Mouse (Mus musculus) Patski (cell line): ENCODE results near the gene Lst1. TPM values are rescaled to one million over a fixed set of nuclear protein-coding genes. Genes with fewer than 3 reads are reported as not detected.

Experiments
- ATAC-seq: fragments of 100-300 bp; one replicate; pipeline ENCODE4 v1.8.0; 2021
- CTCF ChIA-PET: fragments of 350-600 bp; sonication (Branson Sonifier 250); formaldehyde crosslinking; loops from one replicate; lab custom pipeline; 2022; ENCODE audit warnings: inconsistent platforms; lab: Charles Lee
- POLR2A ChIA-PET: fragments of 350-600 bp; sonication (Branson Sonifier 250); formaldehyde crosslinking; loops from one replicate; lab custom pipeline; 2022; ENCODE audit warnings: antibody characterized with exemption, inconsistent platforms; lab: Charles Lee
- DNase-seq: peaks from one replicate; pipeline ENCODE4 v3.0.0-alpha.2; 2011; ENCODE audit warnings: low read depth, low spot score
- H3K27me3 ChIP-seq: fragments of 371-371 bp; one replicate; pipeline ENCODE4 v1.5.1; 2021
- CTCF ChIP-seq: fragments of 100-300 bp; IDR thresholded peaks from one replicate; pipeline ENCODE4 v1.5.1; 2021
- in situ Hi-C: fragments of 300-500 bp; cut with MboI; formaldehyde crosslinking; loops from 3 replicates; pipeline ENCODE4 v1.11.1; 2018; ENCODE audit warnings: low pct_unique_long_range_greater_than_20kb, mixed read lengths
- polyA plus RNA-seq: library from polyadenylated mRNA; unstranded; gene quantifications from one replicate; pipeline ENCODE4 v1.2.3, GENCODE M21; 2021

Gene Lst1
- polyA plus RNA-seq, 1 experiment from 2014 or later = not detected

DNA sequence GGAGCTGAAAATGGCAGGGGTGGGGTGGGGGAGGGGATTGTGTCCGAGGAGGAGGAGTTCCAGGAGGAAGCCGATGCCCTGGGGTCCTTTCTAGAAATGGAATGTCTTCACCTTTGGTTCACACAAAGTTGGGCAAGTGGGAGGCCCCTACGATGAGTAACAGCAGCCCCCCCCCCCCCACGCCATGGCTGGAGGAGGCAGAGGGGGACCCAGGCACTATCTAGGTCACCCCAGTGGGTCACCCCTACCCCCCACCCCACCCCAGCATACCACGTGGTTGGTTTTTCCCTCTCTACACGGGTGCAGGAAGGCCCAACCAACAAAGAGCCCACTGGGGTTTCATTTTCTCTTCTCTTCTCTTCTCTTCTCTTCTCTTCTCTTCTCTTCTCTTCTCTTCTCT is 8.9 kb upstream of the Lst1 start:
- in situ Hi-C loops = no loop called here
- H3K27me3 ChIP-seq = no peaks in the 10 kb centered on the region
- ChIA-PET CTCF (no interaction called here), POLR2A (interaction anchor here (0.6 kb wide), 1 partner anchor 33 kb away, joined by 3 read pairs; no protein-coding TSS in a partner anchor)
- DNase-seq (no peak), ATAC-seq (no peak)
- TF ChIP-seq CTCF = no peak

DNA sequence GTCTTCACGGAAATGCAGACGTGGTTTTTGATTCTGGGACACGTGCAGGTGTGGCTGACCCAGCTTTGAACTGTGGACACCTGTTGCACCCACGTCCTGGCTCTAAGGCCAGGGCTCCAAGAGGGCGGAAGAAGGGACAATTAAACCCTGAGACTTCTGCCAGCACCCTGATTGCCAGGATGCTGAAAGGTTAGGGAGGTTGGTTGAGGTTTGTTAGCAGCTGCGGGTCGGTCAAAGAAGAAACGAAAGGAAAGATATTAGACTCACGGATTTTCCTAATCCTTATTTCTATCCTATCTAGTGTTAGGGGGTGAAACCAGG is 8.0 kb upstream of the Lst1 start:
- ChIA-PET CTCF (interaction anchor here (1.1 kb wide), 1 partner anchor 35 kb away, joined by 3 read pairs; no protein-coding TSS in a partner anchor), POLR2A (no interaction called here)
- in situ Hi-C loops = no loop called here
- no peaks in the 10 kb centered on the region for H3K27me3 ChIP-seq
- TF ChIP-seq CTCF = no peak
- DNase-seq = no peak
- ATAC-seq = no peak

GRCm38 (mm10) chr17:35195631-35196320 is 7.5 kb upstream of the Lst1 start:
- peak; percentile 100 for TF ChIP-seq CTCF
- DNase-seq = peak; percentile 13
- ChIA-PET CTCF (interaction anchor here (0.7 to 1.1 kb wide), 2 partner anchors 11 to 36 kb away, joined by 3 read pairs; no protein-coding TSS in a partner anchor), POLR2A (no interaction called here)
- H3K27me3 ChIP-seq = no peaks in the 10 kb centered on the region
- peak; percentile 27 for ATAC-seq
- in situ Hi-C loops = no loop called here

DNA sequence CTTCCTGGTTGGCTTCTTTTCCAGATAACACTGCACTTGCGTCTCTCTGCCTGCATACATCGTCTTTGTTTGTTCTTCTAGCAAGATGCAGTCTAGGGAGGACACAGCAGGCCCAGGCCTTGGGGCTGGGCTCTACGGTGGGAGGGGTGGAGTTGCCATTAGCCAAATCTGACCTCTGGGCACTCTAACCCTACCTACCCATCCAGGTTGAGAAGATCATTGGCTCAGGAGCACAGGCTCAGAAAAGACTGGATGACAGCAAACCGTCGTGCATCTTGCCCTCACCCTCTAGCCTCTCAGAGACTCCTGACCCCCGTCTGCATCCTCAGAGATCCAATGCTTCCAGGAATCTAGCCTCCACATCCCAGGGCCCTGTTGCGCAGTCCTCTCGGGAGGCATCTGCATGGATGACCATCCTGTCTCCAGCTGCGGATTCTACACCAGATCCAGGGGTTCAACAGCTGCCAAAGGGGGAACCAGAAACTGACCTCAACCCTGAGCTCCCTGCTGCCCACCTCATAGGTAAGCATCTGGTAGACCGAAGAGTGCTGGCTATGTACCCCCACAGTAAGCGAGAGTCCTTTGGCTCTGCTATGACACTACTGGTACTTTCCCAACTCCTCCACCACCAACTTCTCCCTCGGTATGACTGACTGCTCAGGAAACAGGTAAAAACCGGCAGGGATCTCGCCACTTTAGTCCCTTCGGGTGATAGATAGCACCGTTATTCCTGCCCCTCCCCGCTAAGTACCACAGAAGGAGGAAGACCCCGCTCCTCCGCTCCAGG is 6.8 kb upstream of the Lst1 start:
- no peak for ATAC-seq
- DNase-seq = no peak
- POLR2A ChIA-PET = no interaction called here

GRCm38 (mm10) chr17:35193881-35194843 is 5.9 kb upstream of the Lst1 start, which contains the start of gene Ltb:
Ltb (plus strand) TSS chr17:35194439.
- no peak for DNase-seq
- no peak for TF ChIP-seq CTCF
- CTCF ChIA-PET = interaction anchor here (0.8 to 1.2 kb wide), 3 partner anchors 15 to 28 kb away, joined by 3 read pairs; no protein-coding TSS in a partner anchor
- in situ Hi-C loops = no loop called here
- H3K27me3 ChIP-seq = no peaks in the 10 kb centered on the region
- ATAC-seq = no peak
- POLR2A ChIA-PET = no interaction called here

More for the DNA sequence above, 6.8 kb upstream of the Lst1 start:
- no peaks in the 10 kb centered on the region for H3K27me3 ChIP-seq
- CTCF ChIA-PET = interaction anchor here (0.7 to 1.1 kb wide), 3 partner anchors 10 to 37 kb away, joined by 3 read pairs; no protein-coding TSS in a partner anchor
- in situ Hi-C loops = no loop called here
- no peak for TF ChIP-seq CTCF

- no peak for TF ChIP-seq CTCF
- ChIA-PET POLR2A (no interaction called here), CTCF (interaction anchor here (0.9 kb wide), 1 partner anchor 14 kb away, joined by 3 read pairs; no protein-coding TSS in a partner anchor)
- no peak for DNase-seq
- H3K27me3 ChIP-seq = no peaks in the 10 kb centered on the region
- in situ Hi-C loops = no loop called here
- no peak for ATAC-seq
These were observed 4.7 kb upstream of the Lst1 start for GRCm38 (mm10) chr17:35192924-35193323.

DNA sequence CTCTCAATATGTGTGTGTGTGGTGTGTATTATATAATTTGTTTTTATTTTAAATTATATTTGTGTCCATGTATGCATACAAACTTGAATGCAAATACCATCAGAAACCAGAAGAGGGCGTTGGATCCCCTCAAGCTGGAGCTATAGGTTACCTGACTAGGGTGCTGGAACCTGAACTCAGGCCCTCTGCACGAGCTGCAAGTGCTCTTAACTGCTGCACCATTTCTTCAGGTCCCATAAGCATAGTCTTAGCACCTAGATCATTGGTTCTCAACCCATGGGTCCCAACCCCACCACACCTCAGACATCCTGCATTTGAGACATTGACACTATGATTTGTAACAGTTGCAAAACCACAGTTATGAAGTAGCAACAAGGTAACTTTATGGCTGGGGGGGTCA is 3.5 kb upstream of the Lst1 start:
- CTCF ChIA-PET = no interaction called here
- POLR2A ChIA-PET = interaction anchor here (0.7 kb wide), 1 partner anchor 16 kb away, joined by 4 read pairs; the partner anchor contains the start of gene Aif1
- in situ Hi-C loops = no loop called here
- ATAC-seq (no peak), DNase-seq (no peak)
- TF ChIP-seq CTCF = no peak
- H3K27me3 ChIP-seq = no peaks in the 10 kb centered on the region

GRCm38 (mm10) chr17:35190096-35190495 is 1.9 kb upstream of the Lst1 start:
- POLR2A ChIA-PET = interaction anchor here (0.9 kb wide), 1 partner anchor 339 kb away, joined by 3 read pairs; no protein-coding TSS in a partner anchor
- CTCF ChIA-PET = interaction anchor here (1.0 to 1.4 kb wide), 3 partner anchors 11 to 15 kb away, joined by 3 read pairs; partner anchors contain the start of gene Tnf
- in situ Hi-C loops = no loop called here
- no peak for TF ChIP-seq CTCF
- DNase-seq (no peak), ATAC-seq (no peak)
- H3K27me3 ChIP-seq = no peaks in the 10 kb centered on the region

GRCm38 (mm10) chr17:35189186-35189585 is 947 bp upstream of the Lst1 start:
- DNase-seq (no peak), ATAC-seq (no peak)
- TF ChIP-seq CTCF = no peak
- H3K27me3 ChIP-seq = no peaks in the 10 kb centered on the region
- POLR2A ChIA-PET = interaction anchor here (0.9 kb wide), 1 partner anchor 338 kb away, joined by 3 read pairs; no protein-coding TSS in a partner anchor
- in situ Hi-C loops = no loop called here
- CTCF ChIA-PET = interaction anchor here (1.0 kb wide), 1 partner anchor 14 kb away, joined by 3 read pairs; no protein-coding TSS in a partner anchor
